Mouse (Mus musculus) heart, adult 2 months (tissue): ENCODE measurements around the gene Fam107b.

Experiments used
- EP300 ChIP-seq: fragments of 200-500 bp; IDR thresholded peaks from 2 replicates; pipeline ENCODE4 v1.6.1; 2011; ENCODE audit warnings: low read depth, low read length, control low read depth; ENCODE audit not compliant: insufficient read depth
- POLR2A ChIP-seq: fragments of 200-500 bp; IDR thresholded peaks from 2 replicates; pipeline ENCODE4 v1.6.1; 2011; ENCODE audit warnings: mild to moderate bottlenecking, low read depth, low read length, control low read depth; ENCODE audit not compliant: insufficient read depth

- TF ChIP-seq EP300 (no peak), POLR2A (no peak)
Measured at GRCm38 (mm10) chr2:3708621-3709020, 138.3 kb downstream of the Fam107b start.
